Mouse (Mus musculus): ENCODE measurements around the gene Acot6.
A peak's percentile ranks its signal among the peaks of the same experiment; 100 is the strongest.

The Acot6 gene

DNA sequence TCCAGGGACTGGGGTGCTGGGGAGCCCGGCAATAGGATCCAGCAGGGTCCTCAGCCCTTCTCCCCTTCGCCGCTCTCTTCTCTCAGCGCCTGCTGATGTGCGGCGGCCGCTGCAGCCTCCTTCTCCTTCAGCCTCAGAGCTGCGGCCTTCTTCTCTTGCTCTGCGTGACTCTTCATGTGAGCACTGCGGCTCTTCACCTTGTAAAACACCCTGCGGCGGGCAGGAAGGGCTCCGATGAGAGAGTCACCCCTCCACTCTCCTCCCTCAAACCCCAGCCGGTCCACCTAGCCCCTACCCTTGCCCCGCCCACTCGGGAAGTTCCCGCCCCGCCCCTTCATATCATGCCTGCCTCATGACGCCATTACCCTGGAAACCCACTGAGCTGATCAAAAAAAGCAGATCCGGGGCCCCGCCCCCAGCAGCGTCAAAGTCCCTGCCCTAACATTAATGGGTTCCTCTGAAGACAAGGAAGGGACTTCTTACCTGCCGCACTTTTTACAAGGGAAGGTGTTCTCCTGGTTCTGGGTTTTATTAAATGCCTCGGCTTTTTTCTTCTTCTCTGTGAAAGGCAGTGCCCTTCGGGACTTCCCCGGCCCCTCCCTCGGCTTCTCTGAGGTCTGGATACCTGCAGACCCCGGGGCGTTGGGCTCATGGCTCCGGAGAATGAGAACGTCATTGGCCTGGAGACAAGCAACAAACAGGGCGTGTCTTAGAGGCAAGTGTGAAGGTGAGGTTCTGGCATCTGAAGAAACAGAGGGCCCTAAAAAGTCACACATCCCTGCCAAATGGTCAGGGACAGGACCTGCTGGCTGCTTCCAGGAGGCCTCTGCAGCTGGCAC lies 52.1 kb downstream of the Acot6 start:
- peak; percentile 47 to 69 for DNase-seq (ENCODE audit: low spot score in 2 of 2)

DNA sequence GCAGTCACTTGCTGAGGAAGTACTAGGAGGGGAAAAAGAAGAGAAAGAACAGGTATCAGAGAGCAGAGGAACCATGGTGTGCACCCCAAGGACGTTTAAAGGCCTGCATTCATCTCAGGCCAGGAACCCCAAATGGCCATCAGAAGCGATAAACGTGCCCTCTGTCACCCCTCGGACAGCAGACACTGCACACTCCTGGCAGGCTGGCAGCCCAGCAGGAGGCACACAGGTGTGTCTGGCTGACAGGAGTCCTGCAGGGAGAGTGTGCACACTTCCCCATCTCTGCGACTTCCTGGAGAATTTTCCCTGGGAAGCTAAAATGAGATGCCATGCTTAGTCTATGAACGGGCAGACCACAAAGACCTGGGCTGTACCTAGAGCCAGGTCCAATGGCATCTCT lies 53.0 kb downstream of the Acot6 start:
- DNase-seq (ENCODE audit: low spot score in 2 of 2), result no peak

DNA sequence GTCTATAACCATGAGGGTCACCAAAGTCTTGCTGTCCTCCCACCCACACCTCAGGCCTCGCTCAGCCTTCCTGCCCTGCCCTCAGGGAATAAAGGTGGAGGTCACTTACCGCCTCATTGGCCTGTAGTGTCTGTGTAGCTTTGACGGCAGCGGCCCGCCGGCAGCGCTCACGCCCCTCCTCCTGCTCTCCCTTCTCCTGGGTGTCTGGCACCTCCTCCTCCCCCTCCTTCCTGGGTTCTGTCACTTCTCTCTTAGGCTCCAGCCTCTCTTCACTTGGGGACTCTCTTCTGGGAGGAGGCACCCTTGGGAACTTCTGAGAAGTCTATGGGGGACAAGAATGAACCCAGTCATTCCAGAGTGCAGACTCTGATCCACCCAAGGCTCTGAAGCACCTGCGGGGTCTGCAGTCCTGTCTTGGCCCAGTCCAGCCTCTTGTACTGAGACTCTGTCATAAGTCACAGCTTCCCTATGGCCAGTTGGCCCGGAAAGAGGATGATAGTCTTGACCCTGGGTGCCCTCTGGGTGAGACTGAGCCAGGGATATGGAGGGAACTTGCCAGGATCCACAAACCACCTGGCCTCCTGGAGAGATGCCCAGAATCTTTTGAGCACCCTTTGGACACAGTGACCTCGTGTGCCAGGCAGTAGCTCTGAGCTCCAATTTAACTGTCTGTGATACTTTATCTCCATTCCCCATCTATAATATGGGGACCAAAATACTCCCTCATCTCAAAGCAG lies 54.5 kb downstream of the Acot6 start:
- no peak for DNase-seq (ENCODE audit: low spot score in 2 of 2)

DNA sequence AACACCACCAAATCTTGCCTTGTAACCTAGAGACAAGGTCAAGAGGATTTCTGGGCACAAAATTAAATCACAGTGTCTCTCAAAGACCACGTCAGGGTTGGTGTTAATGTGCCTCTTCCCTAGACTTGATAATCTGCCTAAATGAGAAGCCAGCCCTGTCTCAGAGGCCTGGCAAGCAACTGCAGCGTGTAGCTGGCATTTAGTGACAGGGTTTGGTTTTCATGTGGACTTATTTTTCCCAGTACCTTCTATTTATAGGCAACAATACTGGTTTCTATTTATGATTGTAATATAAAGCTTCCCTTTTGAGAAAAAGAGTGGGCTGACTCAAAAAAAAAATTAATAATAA lies 55.0 kb downstream of the Acot6 start:
- DNase-seq (ENCODE audit: low spot score in 2 of 2), result no peak

DNA sequence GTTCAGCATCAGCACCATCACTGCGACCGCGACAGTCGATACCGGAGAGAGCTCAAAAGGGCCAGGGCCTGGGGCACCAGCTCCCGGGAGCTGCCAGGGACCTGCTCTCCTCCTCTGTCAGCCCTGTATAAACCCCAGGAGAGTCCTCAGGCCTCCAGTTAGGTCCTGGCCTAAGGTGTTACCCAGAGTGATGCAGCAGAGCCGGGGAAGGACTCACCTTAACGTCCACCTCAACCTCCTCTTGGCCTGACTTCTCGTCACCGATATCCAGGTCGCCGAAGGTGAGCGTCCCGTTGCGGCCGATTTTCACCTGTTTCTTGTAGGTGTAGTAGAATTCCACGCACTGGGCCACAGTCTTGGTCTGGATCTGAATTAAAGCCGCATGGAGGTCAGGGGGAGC lies 55.8 kb downstream of the Acot6 start:
- DNase-seq (ENCODE audit: low spot score in 2 of 2), result no peak

DNA sequence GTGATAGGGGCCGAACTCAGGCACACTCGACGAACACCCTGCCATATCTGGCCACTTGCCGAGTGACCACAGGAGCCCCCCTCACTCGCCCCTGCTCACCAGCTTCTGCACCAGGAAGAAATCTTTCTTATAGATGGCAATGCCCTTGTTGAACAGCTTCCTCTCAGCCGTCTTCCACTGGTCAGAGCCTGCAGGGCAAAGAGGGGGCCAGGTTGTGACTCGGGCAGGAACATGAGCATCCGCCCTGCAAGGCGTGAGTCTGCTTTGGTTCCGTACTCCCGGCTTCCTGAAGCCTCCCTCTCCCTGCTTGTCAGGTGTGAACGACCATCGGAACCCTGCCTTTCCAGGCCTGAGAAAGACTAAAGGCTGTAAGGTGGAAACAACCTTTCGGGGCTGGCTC lies 57.7 kb downstream of the Acot6 start:
- DNase-seq (ENCODE audit: low spot score in 2 of 2), result no peak

DNA sequence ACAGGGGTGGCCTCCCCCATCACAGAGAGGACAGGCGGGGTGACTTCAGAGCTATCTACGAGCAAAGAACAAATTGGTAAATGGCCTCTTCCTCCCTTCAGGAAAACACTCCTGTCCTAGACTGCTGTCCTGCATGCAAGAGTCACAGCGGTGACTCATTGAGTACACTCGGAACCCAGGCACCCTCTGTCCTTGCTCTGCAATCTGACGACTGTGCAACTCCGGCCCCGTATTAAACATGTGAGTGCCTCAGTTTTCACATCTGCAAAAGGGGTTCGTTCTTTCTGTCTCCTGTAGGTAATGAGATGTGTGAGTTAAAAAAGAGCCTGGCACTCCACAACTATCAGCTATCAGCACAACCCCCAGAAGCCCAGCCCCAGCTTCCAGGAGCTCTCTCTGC lies 60.0 kb downstream of the Acot6 start:
- no peak for DNase-seq (ENCODE audit: low spot score in 2 of 2)
